Mouse (Mus musculus) intestine, embryonic 14.5 days (tissue): ENCODE measurements around the gene Sytl2. TPM values are rescaled to one million over a fixed set of nuclear protein-coding genes. Genes with fewer than 3 reads are reported as not detected.

Source experiments
- ATAC-seq: fragments of 200-750 bp; cut with Nextera tagmentation; replicated peaks from 2 replicates; pipeline ENCODE4 v1.8.0; 2017; ENCODE audit warnings: low read depth, moderate number of reproducible peaks, moderate TSS enrichment, moderate library complexity; ENCODE audit not compliant: low FRiP score, low TSS enrichment
- DNase-seq: peaks from one replicate; pipeline ENCODE4 v3.0.0-alpha.2; 2018; ENCODE audit warnings: low spot score
- H3K27ac ChIP-seq: fragments of 300-500 bp; sonication (generic); 2 replicates; pipeline ENCODE4 v1.5.1; 2014; ENCODE audit warnings: low read depth, mild to moderate bottlenecking, control low read depth
- H3K27me3 ChIP-seq: fragments of 300-500 bp; sonication (generic); replicated peaks from 2 replicates; pipeline ENCODE4 v1.6.1; 2014; ENCODE audit warnings: low read length, control low read depth; ENCODE audit not compliant: control insufficient read depth, insufficient read depth
- H3K36me3 ChIP-seq: fragments of 300-500 bp; sonication (generic); 2 replicates; pipeline ENCODE4 v1.6.1; 2014; ENCODE audit warnings: low read length, control low read depth; ENCODE audit not compliant: control insufficient read depth, insufficient read depth
- H3K4me1 ChIP-seq: fragments of 300-500 bp; sonication (generic); replicated peaks from 2 replicates; pipeline ENCODE4 v1.6.1; 2014; ENCODE audit warnings: low read length, control low read depth, mixed read lengths; ENCODE audit not compliant: control insufficient read depth, insufficient read depth
- H3K4me2 ChIP-seq: fragments of 300-500 bp; sonication (generic); 2 replicates; pipeline ENCODE4 v1.6.1; 2014; ENCODE audit warnings: low read length
- H3K4me3 ChIP-seq: fragments of 300-500 bp; sonication (generic); 2 replicates; pipeline ENCODE4 v1.5.1; 2014; ENCODE audit warnings: low read depth, low read length, control low read depth, mixed read lengths
- H3K9ac ChIP-seq: fragments of 300-500 bp; sonication (generic); 2 replicates; pipeline ENCODE4 v1.6.1; 2014; ENCODE audit warnings: mild to moderate bottlenecking, low read length
- H3K9me3 ChIP-seq: fragments of 300-500 bp; sonication (generic); 2 replicates; pipeline ENCODE4 v1.6.1; 2016; ENCODE audit warnings: low read length, control low read depth; ENCODE audit not compliant: control insufficient read depth
- WGBS: fragments of 180-500 bp; shearing (Covaris S2); extraction: QIAGEN DNeasy Blood & Tissue Kit; methylation state at CpG from one replicate; pipeline ENCODE4 v1.1.7; 2014; 5-methylcytosine and 5-hydroxymethylcytosine counted together
- polyA plus RNA-seq: library from polyadenylated mRNA; unstranded; fragments of >200 nt; fragmentation: Nextera tagmentation; extraction: Ambion mirVana; gene quantifications from 2 replicates; pipeline ENCODE4 v1.2.1, GENCODE M21; 2014

Gene Sytl2
- polyA plus RNA-seq, 1 experiment from 2014 or later: 8.8 TPM

GRCm38 (mm10) chr7:90277246-90277645, 24.8 kb upstream of the Sytl2 start:
- no peak; the same call in 1 of the 2 replicates for ATAC-seq
- Histone ChIP-seq H3K4me2 (no peak overlapping the region), H3K36me3 (no peaks in the 10 kb centered on the region), H3K27me3 (no peaks in the 10 kb centered on the region), H3K4me1 (no peaks in the 10 kb centered on the region), H3K9me3 (no peaks in the 10 kb centered on the region), H3K4me3 (no peak overlapping the region), H3K9ac (no peak overlapping the region), H3K27ac (no peak overlapping the region)
- 54% methylated on average over 3 of the region's 3 CpGs for WGBS
- no peak for DNase-seq

- 0 out of 2 replicates have a peak, but pooled peaks have one; percentile 45 for ATAC-seq
- Histone ChIP-seq H3K27me3 (no peaks in the 10 kb centered on the region), H3K9me3 (no peaks in the 10 kb centered on the region), H3K4me2 (no peak overlapping the region), H3K4me3 (no peak overlapping the region), H3K9ac (no peak overlapping the region), H3K4me1 (no peaks in the 10 kb centered on the region), H3K27ac (no peak overlapping the region), H3K36me3 (no peaks in the 10 kb centered on the region)
- WGBS: 57% methylated on average over 4 of the region's 4 CpGs
- no peak for DNase-seq
Observed at GRCm38 (mm10) chr7:90277769-90278168, 24.3 kb upstream of the Sytl2 start.

DNA sequence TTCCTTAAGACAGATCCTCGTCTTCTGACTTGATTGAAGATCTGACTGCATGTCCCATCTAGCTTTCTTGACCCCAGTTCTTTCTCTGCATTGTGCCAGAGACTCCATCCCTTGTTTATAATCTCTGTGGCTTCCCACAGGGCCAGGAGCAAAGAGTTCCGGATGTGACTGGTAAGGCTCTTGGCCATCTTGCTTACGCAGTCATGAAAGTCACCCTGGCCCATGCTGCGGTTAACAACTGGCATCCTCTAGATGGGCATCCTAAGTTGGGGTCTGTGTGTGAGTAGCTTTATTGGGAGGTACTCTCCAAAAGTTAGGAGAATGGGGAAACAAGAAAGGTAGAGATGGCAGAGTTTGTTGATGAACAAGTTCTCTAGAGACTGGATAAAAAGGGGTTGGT, 22.9 kb upstream of the Sytl2 start:
- Histone ChIP-seq H3K4me1 (no peaks in the 10 kb centered on the region), H3K36me3 (no peaks in the 10 kb centered on the region), H3K27ac (no peak overlapping the region), H3K27me3 (no peaks in the 10 kb centered on the region), H3K9ac (no peak overlapping the region), H3K4me2 (no peak overlapping the region), H3K9me3 (no peaks in the 10 kb centered on the region), H3K4me3 (no peak overlapping the region)
- 89% methylated on average over 4 of the region's 4 CpGs for WGBS
- DNase-seq: no peak
- no peak for ATAC-seq

DNA sequence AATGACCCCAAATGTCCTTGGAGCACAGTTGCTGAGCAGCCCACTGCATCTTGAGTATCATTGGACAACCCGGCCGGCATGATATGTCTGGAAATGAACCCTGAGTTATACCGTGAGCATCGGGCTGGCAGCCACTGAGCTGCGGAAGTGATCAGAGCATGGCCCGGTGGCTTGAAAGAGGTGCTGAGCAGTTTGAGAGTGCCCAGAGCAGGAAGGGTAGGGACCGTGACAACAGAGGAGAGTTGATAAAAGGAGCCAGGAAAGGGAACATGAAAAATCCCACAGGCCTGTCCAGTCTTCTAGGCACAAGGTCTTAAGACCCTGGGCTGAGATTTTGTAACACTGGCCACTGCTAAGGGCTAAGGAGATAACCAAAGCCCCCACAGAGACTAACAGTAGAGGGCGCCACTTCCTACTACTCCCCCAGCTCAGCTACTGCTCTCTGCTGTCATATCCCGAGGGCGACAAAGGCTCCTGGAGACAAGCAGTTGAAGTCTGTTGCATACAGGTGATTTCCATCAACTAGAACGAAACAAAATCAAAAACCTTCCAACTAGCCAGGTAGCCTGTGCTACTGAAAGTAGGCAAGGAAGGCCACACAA, 21.7 kb upstream of the Sytl2 start:
- Histone ChIP-seq H3K4me3 (no peak overlapping the region), H3K9ac (no peak overlapping the region), H3K27ac (no peak overlapping the region), H3K4me1 (no peaks in the 10 kb centered on the region), H3K36me3 (no peaks in the 10 kb centered on the region), H3K4me2 (no peak overlapping the region), H3K9me3 (no peaks in the 10 kb centered on the region), H3K27me3 (no peaks in the 10 kb centered on the region)
- 68% methylated on average over 11 of the region's 11 CpGs for WGBS
- ATAC-seq: no peak
- DNase-seq: no peak

DNA sequence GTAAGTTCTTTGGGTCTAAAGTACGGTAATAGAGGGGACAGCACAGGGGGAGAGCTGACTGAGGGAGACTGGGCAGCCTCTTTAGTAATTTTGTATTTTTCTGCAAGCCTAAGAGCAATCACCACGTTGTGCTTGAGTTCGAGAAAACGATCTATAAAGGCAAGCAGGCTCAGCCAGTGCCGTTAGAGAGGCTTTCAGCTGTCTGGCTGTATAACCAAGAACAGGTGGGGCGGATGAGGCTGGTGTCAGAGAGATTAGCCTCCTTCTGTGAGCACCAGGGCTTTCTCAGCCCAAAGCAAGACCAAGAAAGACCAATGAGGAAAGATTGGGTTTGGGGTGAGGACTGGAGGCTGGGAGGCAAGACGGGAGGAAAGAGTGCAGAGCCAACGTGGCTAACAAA, 21.2 kb upstream of the Sytl2 start:
- 66% methylated on average over 8 of the region's 8 CpGs for WGBS
- no peaks in the 10 kb centered on the region for H3K36me3 ChIP-seq
- DNase-seq: no peak
- no peak overlapping the region for H3K9ac ChIP-seq
- no peak overlapping the region for H3K4me3 ChIP-seq
- H3K27ac ChIP-seq: no peak overlapping the region
- H3K27me3 ChIP-seq: no peaks in the 10 kb centered on the region
- no peak overlapping the region for H3K4me2 ChIP-seq
- H3K9me3 ChIP-seq: no peaks in the 10 kb centered on the region
- no peaks in the 10 kb centered on the region for H3K4me1 ChIP-seq
- no peak for ATAC-seq

DNA sequence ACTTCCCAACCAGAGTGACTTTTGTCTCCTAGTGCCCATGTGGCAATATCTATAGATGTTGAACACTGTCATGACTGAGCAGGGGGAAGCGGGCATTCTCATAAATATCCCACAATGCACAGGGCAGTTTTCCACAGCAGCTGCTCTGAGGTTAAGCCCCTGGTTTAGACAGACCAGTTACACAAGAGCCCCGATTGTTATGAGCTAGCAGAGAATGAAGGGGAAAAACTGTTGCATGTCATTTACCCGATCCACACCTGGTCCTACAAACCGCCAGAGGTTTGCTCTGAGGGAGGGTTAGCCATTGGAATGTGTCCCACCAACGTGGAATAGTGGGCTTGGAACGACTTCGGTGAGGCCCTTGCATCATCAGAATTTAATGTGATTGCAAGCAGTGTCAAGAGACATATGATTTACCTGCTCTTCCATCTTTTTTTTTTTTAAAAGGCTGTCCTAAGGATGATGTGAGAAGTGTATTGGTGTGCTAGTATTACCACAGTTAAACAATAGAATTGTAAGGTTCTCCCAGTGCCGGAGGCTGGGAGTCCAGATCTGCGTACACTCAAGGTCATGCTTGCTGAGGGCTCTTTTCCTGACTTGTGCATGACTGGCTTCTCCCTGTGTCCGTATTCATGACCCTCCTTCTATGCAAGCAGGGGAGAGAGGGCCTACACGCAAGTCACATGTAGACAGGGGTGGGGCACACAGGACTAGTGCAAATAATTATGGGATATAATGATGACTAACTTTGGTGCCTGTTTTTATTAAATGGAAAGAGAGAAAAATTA, 20.1 kb upstream of the Sytl2 start:
- DNase-seq: no peak
- no peaks in the 10 kb centered on the region for H3K9me3 ChIP-seq
- no peak for ATAC-seq
- no peaks in the 10 kb centered on the region for H3K36me3 ChIP-seq
- 74% methylated on average over 11 of the region's 11 CpGs for WGBS
- H3K4me2 ChIP-seq: no peak overlapping the region
- H3K27ac ChIP-seq: no peak overlapping the region
- no peak overlapping the region for H3K4me3 ChIP-seq
- no peaks in the 10 kb centered on the region for H3K27me3 ChIP-seq
- H3K4me1 ChIP-seq: no peaks in the 10 kb centered on the region
- no peak overlapping the region for H3K9ac ChIP-seq

DNA sequence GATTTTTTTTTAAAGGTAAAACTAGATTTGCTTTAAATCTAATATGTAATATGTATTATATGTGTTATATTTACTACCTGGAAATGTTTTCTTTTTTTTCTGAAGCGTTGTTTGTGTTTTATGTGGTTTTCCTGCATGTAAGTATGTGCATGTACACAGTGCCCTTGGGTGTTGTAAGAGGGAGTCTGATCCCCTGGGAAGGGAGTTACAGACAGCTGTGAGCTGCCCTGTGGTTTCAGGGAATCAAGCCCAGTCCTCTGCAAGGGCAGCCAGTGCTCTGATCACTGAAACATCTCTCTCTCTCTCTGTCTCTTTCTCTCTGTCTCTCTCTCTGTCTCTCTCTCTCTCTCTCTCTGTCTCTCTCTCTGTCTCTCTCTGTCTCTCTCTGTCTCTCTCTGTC, 19.3 kb upstream of the Sytl2 start:
- no peak overlapping the region for H3K27ac ChIP-seq
- 83% methylated on average over 1 of the region's 1 CpGs for whole genome bisulfite sequencing
- no peaks in the 10 kb centered on the region for H3K27me3 ChIP-seq
- no peaks in the 10 kb centered on the region for H3K9me3 ChIP-seq
- no peak overlapping the region for H3K9ac ChIP-seq
- no peak for DNase-seq
- no peak overlapping the region for H3K4me2 ChIP-seq
- H3K4me3 ChIP-seq: no peak overlapping the region
- H3K36me3 ChIP-seq: no peaks in the 10 kb centered on the region
- no peak for ATAC-seq
- no peaks in the 10 kb centered on the region for H3K4me1 ChIP-seq

DNA sequence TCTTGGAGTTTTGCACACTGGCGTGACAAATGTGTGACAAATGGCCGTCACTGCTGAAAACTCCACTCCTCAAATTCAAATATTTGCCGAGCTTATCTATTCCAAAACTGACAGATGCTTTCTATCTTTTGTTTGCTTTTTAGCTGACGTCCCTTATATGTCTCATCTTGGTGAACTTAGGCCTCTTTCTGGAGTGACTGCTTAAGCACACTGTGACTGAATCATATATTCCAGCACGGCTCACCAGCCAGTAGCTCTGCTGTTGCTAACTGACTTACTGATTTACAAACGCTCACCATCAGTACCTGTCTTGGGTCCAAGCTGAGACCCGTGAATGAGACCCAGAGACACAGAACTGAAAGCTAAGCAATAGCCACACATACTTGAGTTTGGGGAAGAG, 17.3 kb upstream of the Sytl2 start:
- Histone ChIP-seq H3K9me3 (no peaks in the 10 kb centered on the region), H3K36me3 (no peaks in the 10 kb centered on the region), H3K27ac (no peak overlapping the region), H3K4me1 (no peaks in the 10 kb centered on the region), H3K4me2 (no peak overlapping the region), H3K4me3 (no peak overlapping the region), H3K27me3 (no peaks in the 10 kb centered on the region), H3K9ac (no peak overlapping the region)
- 43% methylated on average over 7 of the region's 7 CpGs for WGBS
- no peak for DNase-seq
- peak; percentile 64; the same call in 1 of the 2 replicates for ATAC-seq

DNA sequence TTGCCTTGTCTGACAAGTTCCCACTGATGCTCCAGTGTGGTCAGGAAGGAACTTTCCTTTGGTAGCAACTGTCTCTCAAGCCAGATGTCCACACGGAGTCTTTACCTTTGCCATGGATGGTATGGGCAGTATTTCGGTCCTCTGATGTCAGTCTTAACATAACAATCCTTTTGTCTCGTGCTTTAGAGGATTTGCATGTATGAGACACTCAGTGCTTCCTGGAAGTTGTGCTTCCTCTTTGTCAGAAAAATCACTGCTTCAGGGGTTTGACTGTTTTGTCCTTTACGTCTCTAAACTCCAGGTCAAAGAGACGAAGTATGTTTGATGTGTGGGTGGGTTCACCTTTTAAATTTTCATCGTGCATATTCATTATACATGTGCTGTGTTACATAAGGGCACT, 10.2 kb upstream of the Sytl2 start:
- peak; percentile 3 for DNase-seq
- Histone ChIP-seq H3K4me1 (no peaks in the 10 kb centered on the region), H3K27ac (no peak overlapping the region), H3K27me3 (no peaks in the 10 kb centered on the region), H3K9ac (no peak overlapping the region), H3K4me3 (no peak overlapping the region), H3K9me3 (no peaks in the 10 kb centered on the region), H3K36me3 (no peaks in the 10 kb centered on the region), H3K4me2 (no peak overlapping the region)
- 85% methylated on average over 6 of the region's 6 CpGs for WGBS
- no peak for ATAC-seq
